17 mouse cellular contexts compared by ENCODE assay signal in genomic region chr8:11445790-11446189, GRCm38 (mm10). TPM values are rescaled to one million over a fixed set of nuclear protein-coding genes. Genes with fewer than 3 reads are reported as not detected.
"Had no signal": no experiment of that assay in that cellular context is flagged by ENCODE, and none has a peak within 500 bp of the region (broad histone marks: within the 10 kb centered on the region; RNA-seq: fewer than 3 reads in every experiment).

No protein-coding gene starts in this region.

- H3K4me2 ChIP-seq: neural tube, embryonic 13.5 days; neural tube, embryonic 15.5 days; stomach, embryonic 15.5 days had no signal

- H3K4me3 ChIP-seq: neural tube, embryonic 13.5 days; neural tube, embryonic 15.5 days; stomach, embryonic 15.5 days had no signal

- H3K36me3 ChIP-seq: neural tube, embryonic 13.5 days; neural tube, embryonic 15.5 days had no signal

- H3K27me3 ChIP-seq: neural tube, embryonic 13.5 days; neural tube, embryonic 15.5 days; stomach, embryonic 15.5 days had no signal

- H3K9me3 ChIP-seq: neural tube, embryonic 13.5 days; neural tube, embryonic 15.5 days; stomach, embryonic 15.5 days had no signal

- H3K9ac ChIP-seq: neural tube, embryonic 13.5 days; neural tube, embryonic 15.5 days; stomach, embryonic 15.5 days had no signal

- H3K4me1 ChIP-seq: neural tube, embryonic 13.5 days had no signal

- H3K27ac ChIP-seq: neural tube, embryonic 13.5 days; neural tube, embryonic 15.5 days; stomach, embryonic 15.5 days; stomach, postnatal 0 days had no signal

- DNase-seq: retina, postnatal 1 day; right cerebral cortex, adult 18-20 months; right cerebral cortex, postnatal 14 days; right cerebral cortex, postnatal 25 days; right cerebral cortex, postnatal 4 days; spleen, adult 18-20 months; thymus, adult 18-20 months; thymus, adult 2 months; thymus, postnatal 14 days; thymus, postnatal 25 days; thymus, postnatal 36 days; thymus, postnatal 4 days had no signal

RNA-seq across cellular contexts. Expression of gene Rab20, which starts 32.7 kb away (rescaled TPM):
- polyA plus RNA-seq: neural tube, embryonic 14.5 days had no signal
